34 mouse cellular contexts compared by ENCODE assay signal in the genomic region with DNA sequence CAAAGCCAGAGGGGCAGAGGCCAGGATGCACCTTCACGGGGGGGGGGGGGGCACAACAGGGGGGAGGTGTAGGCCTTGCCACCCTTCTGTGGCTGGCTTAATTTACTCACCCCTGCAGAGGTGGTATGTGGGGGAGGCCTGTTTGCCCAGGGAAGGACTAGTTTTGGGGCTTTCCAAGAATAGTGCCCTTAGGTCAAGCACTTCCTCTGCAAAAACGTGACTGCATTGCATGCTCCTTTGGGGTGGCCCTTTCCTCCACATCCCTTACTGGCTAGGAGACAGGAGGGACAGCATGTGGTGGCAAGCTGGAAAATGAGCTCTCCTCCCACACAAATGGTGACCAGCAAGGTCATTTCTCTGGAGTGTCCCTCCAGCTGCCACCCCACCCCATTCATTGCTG. TPM values are rescaled to one million over a fixed set of nuclear protein-coding genes. Genes with fewer than 3 reads are reported as not detected.
DNase-seq lines count a peak whose midpoint lies in the region; ATAC-seq and TF ChIP-seq lines count a peak whose summit lies in the region.
"Had no signal": no experiment of that assay in that cellular context is flagged by ENCODE, and none has a peak within 500 bp of the region (broad histone marks: within the 10 kb centered on the region; RNA-seq: fewer than 3 reads in every experiment).

No protein-coding gene starts in this region.

- peaks cover 55% of the 10 kb centered on the region for H3K4me1 ChIP-seq in heart, embryonic 10.5 days
- H3K4me1 ChIP-seq in heart, embryonic 16.5 days (ENCODE audit: control insufficient read depth, insufficient read depth, low read length): peaks cover 21% of the 10 kb centered on the region
- no peaks in the 10 kb centered on the region; the same call in 1 of the 2 replicates for H3K4me1 ChIP-seq in heart, adult 2 months (ENCODE audit: control insufficient read depth, insufficient read depth, low read length)
- peaks cover 63% of the 10 kb centered on the region for H3K4me1 ChIP-seq in megakaryocyte, embryonic 14.5 days
- peaks cover 6% of the 10 kb centered on the region; the same call in 1 of the 2 replicates for H3K4me1 ChIP-seq in cerebellum, adult 2 months (ENCODE audit: control insufficient read depth, insufficient read depth, low read length)

- H3K79me2 ChIP-seq in heart, adult 2 months (replicated peaks; ENCODE audit: control insufficient read depth, insufficient read depth, low read length): no peaks in the 10 kb centered on the region

- no peak for TF ChIP-seq POLR2A in heart, adult 2 months (IDR thresholded peaks at IDR 0.05; ENCODE audit: insufficient read depth, low read depth, low read length)
- no peak for TF ChIP-seq POLR2A in cerebellum, adult 2 months (IDR thresholded peaks at IDR 0.05; ENCODE audit: borderline replicate concordance, insufficient read depth, low read length)

- no peaks in the 10 kb centered on the region for H3K36me3 ChIP-seq in heart, embryonic 10.5 days
- no peaks in the 10 kb centered on the region for H3K36me3 ChIP-seq in heart, embryonic 16.5 days (ENCODE audit: control insufficient read depth, insufficient read depth)
- no peaks in the 10 kb centered on the region for H3K36me3 ChIP-seq in heart, adult 2 months (ENCODE audit: control insufficient read depth, insufficient read depth, low read length)
- H3K36me3 ChIP-seq in megakaryocyte, embryonic 14.5 days (replicated peaks; ENCODE audit: low read length): peaks cover 4% of the 10 kb centered on the region
- H3K36me3 ChIP-seq: embryonic facial prominence, embryonic 10.5 days; G1E; limb, embryonic 13.5 days; liver, embryonic 12.5 days; midbrain, embryonic 12.5 days; neural tube, embryonic 15.5 days had no signal

- WGBS in heart, embryonic 10.5 days: 19% methylated on average over 2 of the region's 2 CpGs
- 7% methylated on average over 2 of the region's 2 CpGs for WGBS in heart, embryonic 16.5 days
- 19% methylated on average over 2 of the region's 2 CpGs for WGBS in heart, adult 2 months
- 46% methylated on average over 2 of the region's 2 CpGs for WGBS in cerebellum, adult 2 months

- no peaks in the 10 kb centered on the region for H3K9me3 ChIP-seq in heart, embryonic 10.5 days
- no peaks in the 10 kb centered on the region for H3K9me3 ChIP-seq in heart, embryonic 16.5 days (replicated peaks; ENCODE audit: control insufficient read depth, low read length)
- H3K9me3 ChIP-seq in megakaryocyte, embryonic 14.5 days: no peaks in the 10 kb centered on the region
- H3K9me3 ChIP-seq: embryonic facial prominence, embryonic 10.5 days; limb, embryonic 13.5 days; liver, embryonic 12.5 days; midbrain, embryonic 12.5 days; neural tube, embryonic 15.5 days had no signal

- no peak for TF ChIP-seq EP300 in heart, adult 2 months (IDR thresholded peaks at IDR 0.05; ENCODE audit: insufficient read depth, low read depth, low read length)

- DNase-seq in heart, embryonic 10.5 days (ENCODE audit: low spot score): no peak
- no peak for DNase-seq in heart, postnatal 36 days
- DNase-seq in heart, adult 2 months: no peak
- DNase-seq in cerebellum, adult 2 months: no peak
- no peak for DNase-seq in cerebellum, adult 11 months
- DNase-seq: adrenal gland, postnatal 36 days; cerebellum, postnatal 10 days; forebrain, postnatal 0 days; gastrocnemius, postnatal 25 days; heart, postnatal 10 days; kidney, adult 18-20 months; lung, adult 18-20 months; lung, postnatal 10 days; right cerebral cortex, adult 18-20 months; right cerebral cortex, postnatal 4 days; thymus, adult 2 months had no signal

- no peak overlapping the region for H3K9ac ChIP-seq in heart, embryonic 16.5 days (ENCODE audit: low read length)
- no peak overlapping the region for H3K9ac ChIP-seq in heart, adult 2 months (ENCODE audit: low read depth, low read length)
- H3K9ac ChIP-seq: forebrain, postnatal 0 days; hindbrain, embryonic 14.5 days; limb, embryonic 13.5 days; liver, embryonic 12.5 days; midbrain, embryonic 12.5 days; neural tube, embryonic 15.5 days had no signal

- no peak overlapping the region; the same call in 1 of the 2 replicates for H3K27ac ChIP-seq in heart, embryonic 10.5 days
- H3K27ac ChIP-seq in heart, embryonic 16.5 days (ENCODE audit: low read length): no peak overlapping the region
- no peak overlapping the region for H3K27ac ChIP-seq in heart, adult 2 months
- H3K27ac ChIP-seq in cerebellum, adult 2 months (ENCODE audit: insufficient read depth, low read length): no peak overlapping the region
- H3K27ac ChIP-seq: embryonic facial prominence, embryonic 10.5 days; hindbrain, embryonic 14.5 days; left cerebral cortex, adult 2 months; limb, embryonic 13.5 days; liver, embryonic 12.5 days; midbrain, embryonic 12.5 days; neural tube, embryonic 15.5 days; stomach, postnatal 0 days had no signal

- TF ChIP-seq CTCF in heart, adult 2 months (IDR thresholded peaks at IDR 0.05): no peak
- no peak for TF ChIP-seq CTCF in cerebellum, adult 2 months (IDR thresholded peaks at IDR 0.05; ENCODE audit: borderline replicate concordance, insufficient read depth, low read depth, low read length)

- H3K4me2 ChIP-seq in heart, embryonic 16.5 days (ENCODE audit: low read depth, low read length): no peak overlapping the region
- H3K4me2 ChIP-seq: hindbrain, embryonic 14.5 days; limb, embryonic 13.5 days; liver, embryonic 12.5 days; midbrain, embryonic 12.5 days; neural tube, embryonic 15.5 days had no signal

- H3K27me3 ChIP-seq in heart, embryonic 10.5 days (ENCODE audit: insufficient read depth, poor library complexity, severe bottlenecking): peaks cover 80% of the 10 kb centered on the region
- H3K27me3 ChIP-seq in heart, embryonic 16.5 days (ENCODE audit: control insufficient read depth, insufficient read depth, low read length): peaks cover 53% of the 10 kb centered on the region
- H3K27me3 ChIP-seq in heart, adult 2 months (ENCODE audit: control insufficient read depth, insufficient read depth, low read length): peaks cover 8% of the 10 kb centered on the region
- peaks cover 82% of the 10 kb centered on the region for H3K27me3 ChIP-seq in megakaryocyte, embryonic 14.5 days (replicated peaks)
- no peaks in the 10 kb centered on the region for H3K27me3 ChIP-seq in cerebellum, adult 2 months (ENCODE audit: control insufficient read depth, insufficient read depth, low read length)

- peak overlapping the region; percentile 29; the same call in 1 of the 2 replicates for H3K4me3 ChIP-seq in heart, embryonic 10.5 days
- H3K4me3 ChIP-seq in heart, embryonic 16.5 days (ENCODE audit: low read length): peak overlapping the region; percentile 0; the same call in 1 of the 2 replicates
- no peak overlapping the region for H3K4me3 ChIP-seq in heart, adult 2 months
- H3K4me3 ChIP-seq in megakaryocyte, embryonic 14.5 days (replicated peaks): peak overlapping the region; percentile 31
- H3K4me3 ChIP-seq in cerebellum, adult 2 months (replicated peaks; ENCODE audit: insufficient read depth, low read depth, low read length): no peak overlapping the region
- H3K4me3 ChIP-seq: embryonic facial prominence, embryonic 10.5 days; left cerebral cortex, adult 2 months; liver, embryonic 12.5 days; midbrain, embryonic 12.5 days; neural tube, embryonic 15.5 days had no signal

- intact Hi-C loops in heart, postnatal 36 days (cut with DNase I): loop anchor here (2.0 kb wide), 1 partner anchor 15 kb away; no protein-coding TSS in a partner anchor
- intact Hi-C loops in heart, adult 2 months (cut with DNase I): loop anchor here (5.0 kb wide), 1 partner anchor 153 kb away; no protein-coding TSS in a partner anchor

- ATAC-seq in heart, embryonic 16.5 days (replicated peaks; ENCODE audit: extremely low read depth, insufficient read depth, low FRiP score): no peak
- no peak for ATAC-seq in megakaryocyte, adult 5-6 weeks (ENCODE audit: poor library complexity, severe bottlenecking)
- ATAC-seq: forebrain, postnatal 0 days; inflammation-experienced regulatory T-cells, adult 6 months; liver, embryonic 12.5 days; Patski had no signal

RNA-seq across cellular contexts. Expression of a gene that starts 1.3 kb away (rescaled TPM):
- 0.36 and 0.96 TPM in 2 replicates for polyA plus RNA-seq in heart, embryonic 10.5 days (2016; fragmentation: Nextera tagmentation; extraction: Ambion mirVana)
- 1 to 10 TPM; 2.1 to 2.7 TPM for total RNA-seq in heart, postnatal 36 days (2021)
- 2.3 and 2.4 TPM in 2 replicates for polyA plus RNA-seq in heart, embryonic 16.5 days (2015; fragmentation: Nextera tagmentation; extraction: Ambion mirVana)
- total RNA-seq in heart, adult 2 months (2021): 1 to 10 TPM; 2.1 to 3.2 TPM
- polyA plus RNA-seq in heart, adult 2 months (2012; rRNA removed): 5.8 and 7.0 TPM in 2 replicates
- not detected in 2 replicates for polyA plus RNA-seq in megakaryocyte, embryonic 14.5 days (2012; ENCODE audit: insufficient read depth, low replicate concordance)
- not detected in 2 replicates for total RNA-seq in megakaryocyte, adult 5-6 weeks (2015)
- not detected in 2 replicates for total RNA-seq in megakaryocyte, adult 5-6 weeks (2017)
- 1.4 and 1.7 TPM in 2 replicates for polyA plus RNA-seq in cerebellum, adult 2 months (2012; rRNA removed)
- total RNA-seq: adrenal gland, adult 18-20 months; adrenal gland, postnatal 36 days; forebrain, postnatal 0 days; G1E; gastrocnemius, postnatal 25 days; left cerebral cortex, adult 2 months had no signal
- polyA plus RNA-seq: forebrain, postnatal 0 days; G1E; hindbrain, embryonic 14.5 days; inflammation-experienced regulatory T-cells, adult 6 months; Patski had no signal

RNA-seq across cellular contexts. Expression of a gene that starts 18.5 kb away (rescaled TPM):
- not detected in 2 replicates for polyA plus RNA-seq in heart, embryonic 10.5 days (2016; fragmentation: Nextera tagmentation; extraction: Ambion mirVana)
- not detected for total RNA-seq in heart, postnatal 36 days (2021)
- polyA plus RNA-seq in heart, embryonic 16.5 days (2015; fragmentation: Nextera tagmentation; extraction: Ambion mirVana): not detected in 2 replicates
- not detected for total RNA-seq in heart, adult 2 months (2021)
- not detected in 2 replicates for polyA plus RNA-seq in heart, adult 2 months (2012; rRNA removed)
- polyA plus RNA-seq in megakaryocyte, embryonic 14.5 days (2012; ENCODE audit: insufficient read depth, low replicate concordance): not detected in 2 replicates
- total RNA-seq in megakaryocyte, adult 5-6 weeks (2015): not detected in 2 replicates
- not detected in 2 replicates for total RNA-seq in megakaryocyte, adult 5-6 weeks (2017)
- polyA plus RNA-seq in cerebellum, adult 2 months (2012; rRNA removed): not detected in 2 replicates
- total RNA-seq: adrenal gland, adult 18-20 months; adrenal gland, postnatal 36 days; forebrain, postnatal 0 days; G1E; gastrocnemius, postnatal 25 days; heart, postnatal 10 days; layer of hippocampus, postnatal 10 days; left cerebral cortex, adult 2 months had no signal
- polyA plus RNA-seq: cortical plate, adult 2 months; embryonic facial prominence, embryonic 10.5 days; forebrain, postnatal 0 days; G1E; hindbrain, embryonic 14.5 days; inflammation-experienced regulatory T-cells, adult 6 months; limb, embryonic 13.5 days; liver, embryonic 12.5 days; midbrain, embryonic 12.5 days; neural tube, embryonic 15.5 days; Patski; stomach, postnatal 0 days; thymus, adult 2 months; urinary bladder, adult 2 months had no signal

RNA-seq across cellular contexts. Expression of a gene that starts 21.3 kb away (rescaled TPM):
- polyA plus RNA-seq in heart, embryonic 10.5 days (2016; fragmentation: Nextera tagmentation; extraction: Ambion mirVana): 32.3 and 47.3 TPM in 2 replicates
- total RNA-seq in heart, postnatal 36 days (2021): 100 to 1,000 TPM; 113 to 123 TPM
- polyA plus RNA-seq in heart, embryonic 16.5 days (2015; fragmentation: Nextera tagmentation; extraction: Ambion mirVana): 57.3 and 58.8 TPM in 2 replicates
- 100 to 1,000 TPM; 103 to 131 TPM for total RNA-seq in heart, adult 2 months (2021)
- 97.7 and 101 TPM in 2 replicates for polyA plus RNA-seq in heart, adult 2 months (2012; rRNA removed)
- 47.3 and 165 TPM in 2 replicates for polyA plus RNA-seq in megakaryocyte, embryonic 14.5 days (2012; ENCODE audit: insufficient read depth, low replicate concordance)
- 24.9 and 30.3 TPM in 2 replicates for total RNA-seq in megakaryocyte, adult 5-6 weeks (2015)
- total RNA-seq in megakaryocyte, adult 5-6 weeks (2017): 21.9 and 25.2 TPM in 2 replicates
- polyA plus RNA-seq in cerebellum, adult 2 months (2012; rRNA removed): 86.0 and 98.5 TPM in 2 replicates

Comparison
In these comparisons a context has a peak if more than half of its experiments do, and no peak if none do; other contexts are left out.
1. H3K4me3 ChIP-seq: peak in heart, embryonic 10.5 days (single experiment), heart, embryonic 16.5 days (single experiment) and megakaryocyte, embryonic 14.5 days (single experiment); none in heart, adult 2 months (single experiment) and cerebellum, adult 2 months (single experiment).